Mouse (Mus musculus) cerebellum, adult 2 months (tissue): Measurements from ENCODE around the gene Zbtb12.

Experiments
- CTCF ChIP-seq: fragments of 200-500 bp; IDR thresholded peaks from 2 replicates; pipeline ENCODE4 v1.5.1; 2011; ENCODE audit warnings: low read depth, mild to moderate bottlenecking, control low read depth, low read length, moderate library complexity, borderline replicate concordance; ENCODE audit not compliant: insufficient read depth
- POLR2A ChIP-seq: fragments of 200-500 bp; IDR thresholded peaks from 2 replicates; pipeline ENCODE4 v1.6.1; 2011; ENCODE audit warnings: low read length, control low read depth, borderline replicate concordance; ENCODE audit not compliant: insufficient read depth

DNA sequence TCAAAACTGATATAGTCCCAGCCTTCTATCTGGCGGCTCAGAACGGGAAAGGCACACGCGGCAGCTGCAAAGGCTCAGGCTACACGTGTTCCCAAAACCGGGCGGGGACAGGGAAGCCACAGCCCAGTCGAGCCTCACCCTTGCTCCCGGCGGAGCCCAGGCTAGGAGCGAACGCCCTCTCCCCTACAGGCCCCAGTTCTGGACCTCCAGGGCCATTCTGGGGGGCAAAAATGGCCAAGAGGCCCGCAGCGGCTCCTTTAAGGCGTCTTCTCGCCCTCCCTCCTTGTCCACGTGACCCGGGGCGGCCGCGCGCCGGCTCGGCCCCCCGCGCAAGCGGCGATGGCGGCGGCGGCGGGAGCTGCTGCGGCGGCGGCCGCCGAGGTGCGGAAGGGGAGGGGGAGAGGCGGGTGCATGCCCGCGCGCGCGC is 18.9 kb downstream of the Zbtb12 start, which contains the start of the genes C2 and Ehmt2:
- no peak for TF ChIP-seq CTCF
- TF ChIP-seq POLR2A = peak; percentile 16; the same call in 1 of the 2 replicates
